Mouse (Mus musculus) midbrain, embryonic 12.5 days (tissue): ENCODE data around the gene Phyh. TPM values are rescaled to one million over a fixed set of nuclear protein-coding genes. Genes with fewer than 3 reads are reported as not detected.

Experiments used
- ATAC-seq: fragments of 200-750 bp; cut with Nextera tagmentation; 2 replicates; pipeline ENCODE4 v1.8.0; 2017; ENCODE audit warnings: low read depth, moderate TSS enrichment, moderate library complexity; ENCODE audit not compliant: low FRiP score
- H3K27ac ChIP-seq: fragments of 300-500 bp; sonication (generic); replicated peaks from 2 replicates; pipeline ENCODE4 v1.5.1; 2016; ENCODE audit warnings: mild to moderate bottlenecking
- H3K27me3 ChIP-seq: fragments of 300-500 bp; sonication (generic); 2 replicates; pipeline ENCODE4 v1.6.1; 2016; ENCODE audit warnings: mild to moderate bottlenecking
- H3K36me3 ChIP-seq: fragments of 300-500 bp; sonication (generic); 2 replicates; pipeline ENCODE4 v1.6.1; 2016
- H3K4me1 ChIP-seq: fragments of 300-500 bp; sonication (generic); 2 replicates; pipeline ENCODE4 v1.6.1; 2016
- H3K4me2 ChIP-seq: fragments of 300-500 bp; sonication (generic); replicated peaks from 2 replicates; pipeline ENCODE4 v1.6.1; 2016; ENCODE audit warnings: mild to moderate bottlenecking, moderate library complexity
- H3K4me3 ChIP-seq: fragments of 300-500 bp; sonication (generic); 2 replicates; pipeline ENCODE4 v1.5.1; 2016; ENCODE audit warnings: mild to moderate bottlenecking
- H3K9ac ChIP-seq: fragments of 300-500 bp; sonication (generic); replicated peaks from 2 replicates; pipeline ENCODE4 v1.6.1; 2016; ENCODE audit warnings: mild to moderate bottlenecking, moderate library complexity
- H3K9me3 ChIP-seq: fragments of 300-500 bp; sonication (generic); 2 replicates; pipeline ENCODE4 v1.6.1; 2016; ENCODE audit warnings: mild to moderate bottlenecking
- WGBS: fragments of 180-500 bp; shearing (Covaris S2); methylation state at CpG from one replicate; pipeline ENCODE4 v1.1.7; 2016; 5-methylcytosine and 5-hydroxymethylcytosine counted together
- polyA plus RNA-seq: library from polyadenylated mRNA; unstranded; fragments of >200 nt; fragmentation: Nextera tagmentation; extraction: Ambion mirVana; gene quantifications from 2 replicates; pipeline ENCODE4 v1.2.1, GENCODE M21; 2016

Phyh gene
- polyA plus RNA-seq, 1 experiment from 2014 or later, result 42.0 TPM

DNA sequence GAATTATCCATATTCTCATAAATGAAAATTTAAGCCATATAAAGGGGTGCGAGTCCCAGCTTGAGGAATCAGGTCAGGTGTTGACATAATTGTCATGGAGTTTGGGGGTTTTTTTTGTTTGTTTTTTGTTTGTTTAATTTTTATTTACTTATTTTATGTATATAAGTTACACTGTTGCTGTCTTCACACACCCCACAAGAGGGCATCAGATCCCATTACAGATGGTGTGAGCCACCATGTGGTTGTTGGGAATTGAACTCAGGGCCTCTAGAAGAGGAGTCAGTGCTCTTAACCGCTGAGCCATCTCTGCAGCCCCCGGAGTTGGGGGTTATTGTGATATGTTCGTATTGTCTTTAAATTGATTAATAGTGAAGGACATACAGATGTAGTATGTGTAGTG lies 21.8 kb upstream of the Phyh start:
- no peak overlapping the region for H3K9ac ChIP-seq
- H3K4me1 ChIP-seq, result no peaks in the 10 kb centered on the region
- H3K4me3 ChIP-seq, result no peak overlapping the region
- 96% methylated on average over 4 of the region's 4 CpGs for WGBS
- H3K4me2 ChIP-seq, result no peak overlapping the region
- H3K27ac ChIP-seq, result no peak overlapping the region
- H3K9me3 ChIP-seq, result no peaks in the 10 kb centered on the region
- H3K36me3 ChIP-seq, result peaks cover 87% of the 10 kb centered on the region
- no peak for ATAC-seq
- H3K27me3 ChIP-seq, result no peaks in the 10 kb centered on the region

DNA sequence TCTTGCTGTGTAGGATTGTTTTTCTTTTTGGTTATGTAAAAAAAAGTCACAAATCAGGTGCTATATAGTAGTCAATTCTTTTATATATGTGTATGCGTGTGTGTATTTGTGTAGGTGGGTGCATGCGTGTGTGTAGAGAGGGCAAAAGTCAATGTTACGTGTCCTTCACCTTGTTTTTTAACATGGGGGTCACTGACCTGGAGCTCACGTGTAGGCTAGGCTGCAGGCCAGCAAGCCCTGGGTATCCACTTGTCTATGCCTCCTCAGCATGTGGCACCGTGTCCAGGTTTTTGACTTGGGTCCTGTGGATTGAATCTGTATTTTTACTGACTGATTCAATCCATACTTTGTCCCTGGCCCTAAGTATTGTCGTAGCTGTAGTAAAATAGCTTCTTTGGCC lies 18.2 kb upstream of the Phyh start:
- WGBS, result 93% methylated on average over 6 of the region's 6 CpGs
- H3K36me3 ChIP-seq, result peaks cover 79% of the 10 kb centered on the region
- H3K4me1 ChIP-seq, result no peaks in the 10 kb centered on the region
- no peak overlapping the region for H3K9ac ChIP-seq
- H3K9me3 ChIP-seq, result no peaks in the 10 kb centered on the region
- H3K27me3 ChIP-seq, result no peaks in the 10 kb centered on the region
- no peak overlapping the region for H3K27ac ChIP-seq
- no peak overlapping the region for H3K4me3 ChIP-seq
- no peak for ATAC-seq
- no peak overlapping the region for H3K4me2 ChIP-seq

DNA sequence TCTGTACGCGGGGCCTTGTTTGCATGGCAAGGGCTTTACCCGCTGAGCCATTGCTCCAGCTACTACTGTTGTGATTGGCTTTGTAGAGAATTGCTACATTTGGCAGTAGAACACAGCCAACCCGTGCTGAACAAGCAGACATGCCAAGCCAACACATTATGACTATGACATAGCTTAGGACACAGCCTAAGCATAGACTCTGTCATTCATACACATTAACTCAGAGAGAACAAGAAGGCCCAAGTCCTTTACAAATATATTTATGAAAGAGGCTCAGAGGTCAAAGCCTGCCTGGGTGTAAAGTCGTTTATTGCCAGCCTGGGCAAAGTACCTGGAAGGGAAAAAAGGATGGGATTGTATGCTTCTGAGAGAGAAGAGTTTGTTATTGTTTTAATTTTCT lies 16.5 kb upstream of the Phyh start:
- Histone ChIP-seq H3K36me3 (peaks cover 81% of the 10 kb centered on the region), H3K9ac (no peak overlapping the region), H3K4me3 (no peak overlapping the region), H3K9me3 (no peaks in the 10 kb centered on the region), H3K4me1 (no peaks in the 10 kb centered on the region), H3K4me2 (no peak overlapping the region), H3K27ac (no peak overlapping the region), H3K27me3 (no peaks in the 10 kb centered on the region)
- 92% methylated on average over 5 of the region's 5 CpGs for WGBS
- ATAC-seq, result no peak

- WGBS, result 95% methylated on average over 6 of the region's 6 CpGs
- Histone ChIP-seq H3K4me2 (no peak overlapping the region), H3K4me1 (no peaks in the 10 kb centered on the region), H3K9ac (no peak overlapping the region), H3K9me3 (no peaks in the 10 kb centered on the region), H3K36me3 (peaks cover 53% of the 10 kb centered on the region), H3K27me3 (no peaks in the 10 kb centered on the region), H3K4me3 (no peak overlapping the region), H3K27ac (no peak overlapping the region)
- ATAC-seq, result no peak
Measured at GRCm38 (mm10) chr2:4907120-4907519, 11.7 kb upstream of the Phyh start.

DNA sequence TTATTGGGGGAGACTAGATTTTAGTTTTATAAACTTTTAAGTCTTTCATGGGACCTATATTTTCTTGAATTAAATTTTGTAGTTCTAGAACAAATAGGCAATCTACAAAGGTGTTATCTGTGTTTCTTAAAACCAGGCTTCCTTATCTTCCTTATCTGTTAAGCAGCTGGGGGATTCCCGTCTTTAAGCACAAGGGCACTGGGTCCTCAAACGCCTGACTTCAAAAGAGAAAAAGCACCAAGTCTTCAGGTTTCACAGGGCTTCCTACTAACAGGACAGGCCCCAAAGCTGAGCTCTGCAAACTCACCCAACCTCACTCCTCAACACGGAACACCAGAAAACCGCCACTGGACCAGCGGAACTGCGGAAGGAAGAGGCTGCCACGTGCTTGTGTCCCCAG lies 10.9 kb upstream of the Phyh start:
- WGBS, result 86% methylated on average over 7 of the region's 7 CpGs
- no peak overlapping the region for H3K9ac ChIP-seq
- no peak overlapping the region for H3K4me3 ChIP-seq
- H3K27ac ChIP-seq, result no peak overlapping the region
- H3K36me3 ChIP-seq, result peaks cover 49% of the 10 kb centered on the region
- H3K4me1 ChIP-seq, result no peaks in the 10 kb centered on the region
- ATAC-seq, result no peak
- H3K9me3 ChIP-seq, result no peaks in the 10 kb centered on the region
- no peak overlapping the region for H3K4me2 ChIP-seq
- H3K27me3 ChIP-seq, result no peaks in the 10 kb centered on the region

- 86% methylated on average over 3 of the region's 3 CpGs for WGBS
- Histone ChIP-seq H3K4me2 (no peak overlapping the region), H3K9me3 (no peaks in the 10 kb centered on the region), H3K9ac (no peak overlapping the region), H3K27me3 (no peaks in the 10 kb centered on the region), H3K4me3 (no peak overlapping the region), H3K27ac (no peak overlapping the region), H3K36me3 (peaks cover 47% of the 10 kb centered on the region), H3K4me1 (0 out of 2 replicates have a peak, but pooled peaks cover 4% of the 10 kb centered on the region)
- no peak for ATAC-seq
Measured at GRCm38 (mm10) chr2:4908771-4909315, 10.0 kb upstream of the Phyh start.

DNA sequence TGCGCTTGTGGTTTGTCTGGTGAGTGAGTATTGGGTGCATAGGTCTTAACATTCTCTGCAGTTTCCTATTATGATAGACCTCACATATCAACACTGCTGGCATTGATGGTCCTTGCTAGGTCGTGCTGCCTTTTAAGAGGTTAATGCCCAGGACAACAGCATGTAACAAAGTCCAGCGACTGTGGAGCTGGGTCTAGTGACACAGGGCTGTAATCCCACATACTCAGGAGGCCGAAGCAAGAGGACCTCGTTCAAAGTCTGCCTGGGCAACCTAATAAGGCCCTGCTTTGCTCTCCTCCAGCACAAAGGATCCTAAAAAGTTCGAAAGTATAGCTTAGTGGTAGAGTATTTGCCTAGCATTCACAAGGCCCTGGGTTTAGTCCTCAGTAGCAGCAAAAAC lies 8.9 kb upstream of the Phyh start:
- ATAC-seq, result no peak
- Histone ChIP-seq H3K9me3 (no peaks in the 10 kb centered on the region), H3K4me2 (no peak overlapping the region), H3K4me3 (no peak overlapping the region), H3K4me1 (0 out of 2 replicates have a peak, but pooled peaks cover 4% of the 10 kb centered on the region), H3K9ac (no peak overlapping the region), H3K36me3 (peaks cover 41% of the 10 kb centered on the region), H3K27ac (no peak overlapping the region), H3K27me3 (no peaks in the 10 kb centered on the region)
- WGBS, result 68% methylated on average over 6 of the region's 6 CpGs

DNA sequence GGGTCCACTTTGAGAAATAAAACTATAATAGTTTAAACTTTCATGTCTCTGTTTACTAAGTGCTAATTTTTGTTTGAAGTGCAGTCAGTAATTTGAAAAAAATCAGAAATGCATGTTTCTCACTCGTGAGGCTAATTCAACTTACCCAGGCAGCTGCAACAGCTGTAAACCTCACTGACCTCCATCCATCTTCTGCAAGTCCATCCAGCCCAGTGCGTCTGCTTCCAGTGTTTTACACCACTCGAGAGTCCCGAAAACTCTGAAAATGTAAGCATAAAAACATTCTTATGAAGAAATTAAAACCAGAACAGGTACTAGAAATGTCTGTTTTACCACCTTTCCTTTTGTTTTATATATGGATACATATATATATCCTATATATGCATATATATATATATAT lies 8.3 kb upstream of the Phyh start:
- H3K9me3 ChIP-seq, result no peaks in the 10 kb centered on the region
- WGBS, result 90% methylated on average over 4 of the region's 4 CpGs
- no peak overlapping the region for H3K9ac ChIP-seq
- H3K4me1 ChIP-seq, result 0 out of 2 replicates have a peak, but pooled peaks cover 4% of the 10 kb centered on the region
- H3K4me2 ChIP-seq, result no peak overlapping the region
- ATAC-seq, result no peak
- H3K27ac ChIP-seq, result no peak overlapping the region
- no peak overlapping the region for H3K4me3 ChIP-seq
- no peaks in the 10 kb centered on the region for H3K27me3 ChIP-seq
- H3K36me3 ChIP-seq, result peaks cover 35% of the 10 kb centered on the region

- Histone ChIP-seq H3K9ac (no peak overlapping the region), H3K4me2 (no peak overlapping the region), H3K27me3 (no peaks in the 10 kb centered on the region), H3K27ac (no peak overlapping the region), H3K36me3 (peaks cover 2% of the 10 kb centered on the region; the same call in 1 of the 2 replicates), H3K9me3 (no peaks in the 10 kb centered on the region), H3K4me1 (0 out of 2 replicates have a peak, but pooled peaks cover 4% of the 10 kb centered on the region), H3K4me3 (no peak overlapping the region)
- no peak for ATAC-seq
- WGBS, result 68% methylated on average over 7 of the region's 7 CpGs
Measured at GRCm38 (mm10) chr2:4913949-4914348, 4.9 kb upstream of the Phyh start.

DNA sequence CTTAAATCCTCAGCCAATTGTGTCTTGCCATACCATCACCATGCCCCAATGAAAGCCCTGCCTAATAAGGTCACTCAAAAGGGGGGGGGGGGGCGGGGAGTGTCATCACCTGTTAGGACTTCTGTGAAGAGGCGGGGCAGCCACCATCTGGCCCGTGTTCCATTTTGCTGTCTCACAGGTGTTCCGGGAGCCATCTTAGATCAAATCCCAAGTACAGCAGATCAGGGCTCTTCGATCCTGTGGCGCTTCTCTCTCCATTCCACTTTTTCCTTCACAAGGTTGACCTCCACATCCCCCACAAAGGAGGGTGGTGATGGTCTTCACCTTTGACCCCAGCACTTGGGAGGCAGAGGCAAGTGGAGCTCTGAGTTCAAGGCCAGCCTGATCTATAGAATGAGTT lies 2.8 kb upstream of the Phyh start:
- Histone ChIP-seq H3K4me1 (peaks cover 8% of the 10 kb centered on the region), H3K9me3 (no peaks in the 10 kb centered on the region), H3K27ac (no peak overlapping the region), H3K4me3 (no peak overlapping the region), H3K4me2 (no peak overlapping the region), H3K9ac (no peak overlapping the region), H3K36me3 (no peaks in the 10 kb centered on the region), H3K27me3 (no peaks in the 10 kb centered on the region)
- 75% methylated on average over 6 of the region's 6 CpGs for WGBS
- no peak for ATAC-seq

DNA sequence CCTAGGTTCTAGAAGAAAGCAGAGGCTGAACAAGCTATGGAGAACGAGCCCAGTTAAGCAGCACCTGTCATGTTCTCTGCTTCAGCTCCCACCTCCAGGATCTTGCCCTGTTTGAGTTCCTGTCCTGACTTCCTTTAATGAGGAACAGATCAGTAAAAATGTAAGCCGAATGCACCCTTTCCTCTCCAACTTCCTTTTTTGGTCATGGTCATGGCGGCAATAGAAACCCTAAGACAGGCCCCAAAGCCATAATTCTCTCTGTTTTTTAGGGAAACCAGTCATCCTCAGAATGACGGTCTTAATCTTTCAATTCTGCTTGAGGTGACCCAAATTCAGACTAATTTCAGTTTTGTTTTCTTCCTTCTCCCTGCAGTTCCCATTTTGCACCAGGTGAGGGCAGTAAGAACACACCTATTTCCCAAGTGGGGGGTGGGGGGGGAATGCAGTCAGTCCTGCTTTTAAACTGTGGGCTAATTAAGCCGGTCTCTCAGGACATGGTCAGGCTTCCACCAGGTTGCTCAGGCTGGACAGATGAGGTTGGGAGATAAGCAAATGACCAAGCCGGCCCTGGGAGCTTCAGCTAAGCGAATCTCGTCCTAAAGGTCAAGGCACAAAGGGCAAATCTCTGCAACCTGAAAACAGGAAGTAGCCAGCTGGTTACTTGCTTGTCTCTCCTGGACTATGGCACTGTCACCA lies 1.3 kb upstream of the Phyh start:
- Histone ChIP-seq H3K4me3 (no peak overlapping the region), H3K4me2 (peak overlapping the region; percentile 24; the same call in 1 of the 2 replicates), H3K27ac (no peak overlapping the region), H3K36me3 (no peaks in the 10 kb centered on the region), H3K27me3 (no peaks in the 10 kb centered on the region), H3K9me3 (no peaks in the 10 kb centered on the region), H3K4me1 (peaks cover 8% of the 10 kb centered on the region), H3K9ac (no peak overlapping the region)
- WGBS, result 21% methylated on average over 8 of the region's 8 CpGs
- ATAC-seq, result no peak

DNA sequence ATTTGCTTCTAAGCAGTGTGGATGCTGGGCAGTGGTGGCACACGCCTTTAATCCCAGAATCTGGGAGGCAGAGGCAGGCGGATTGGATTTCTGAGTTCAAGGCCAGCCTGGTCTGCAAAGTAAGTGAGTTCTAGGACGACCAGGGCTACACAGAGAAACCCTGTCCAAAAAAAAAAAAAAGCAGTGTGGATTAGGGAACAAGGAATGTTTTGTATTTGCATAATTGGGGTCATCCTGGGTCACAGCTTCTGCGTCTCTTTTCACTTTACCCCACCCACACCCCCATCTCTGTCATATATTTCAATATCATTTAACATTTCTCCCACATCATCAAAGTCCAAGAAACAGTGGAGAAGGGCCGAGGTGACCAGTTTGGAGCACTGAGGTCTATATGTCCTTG lies 2.2 kb downstream of the Phyh start:
- Histone ChIP-seq H3K36me3 (no peaks in the 10 kb centered on the region), H3K4me2 (no peak overlapping the region), H3K4me3 (no peak overlapping the region), H3K9me3 (no peaks in the 10 kb centered on the region), H3K27me3 (no peaks in the 10 kb centered on the region), H3K9ac (no peak overlapping the region), H3K27ac (no peak overlapping the region), H3K4me1 (peaks cover 5% of the 10 kb centered on the region)
- 68% methylated on average over 5 of the region's 5 CpGs for WGBS
- no peak for ATAC-seq
